Mouse (Mus musculus): ENCODE measurements around the gene Iqschfp.

Gene Iqschfp

GRCm38 (mm10) chr3:67954459-67955065 lies 62.5 kb downstream of the Iqschfp start:
- DNase-seq (ENCODE audit: low spot score): peak; percentile 25

GRCm38 (mm10) chr3:67959672-67960071 lies 67.6 kb downstream of the Iqschfp start:
- DNase-seq (ENCODE audit: low spot score): no peak

GRCm38 (mm10) chr3:67960133-67960532 lies 68.1 kb downstream of the Iqschfp start:
- DNase-seq (ENCODE audit: low spot score): no peak

GRCm38 (mm10) chr3:67960727-67961126 lies 68.7 kb downstream of the Iqschfp start:
- no peak for DNase-seq (ENCODE audit: low spot score)

- no peak for DNase-seq (ENCODE audit: low spot score)
Observed at GRCm38 (mm10) chr3:67961934-67962639, 70.1 kb downstream of the Iqschfp start.

GRCm38 (mm10) chr3:67974340-67974998 lies 82.4 kb downstream of the Iqschfp start:
- DNase-seq (ENCODE audit: low spot score): no peak

- no peak for DNase-seq (ENCODE audit: low spot score)
Observed at GRCm38 (mm10) chr3:67980006-67980405, 88.0 kb downstream of the Iqschfp start.

- DNase-seq (ENCODE audit: low spot score): no peak
Observed at GRCm38 (mm10) chr3:67983329-67983728, 91.3 kb downstream of the Iqschfp start.

- no peak for DNase-seq (ENCODE audit: low spot score)
Observed at GRCm38 (mm10) chr3:68002415-68002814, 110.4 kb downstream of the Iqschfp start.

- no peak for DNase-seq (ENCODE audit: low spot score)
Observed at GRCm38 (mm10) chr3:68012342-68012741, 120.3 kb downstream of the Iqschfp start.

GRCm38 (mm10) chr3:68015786-68016185 lies 123.8 kb downstream of the Iqschfp start:
- no peak for DNase-seq (ENCODE audit: low spot score)

- no peak for DNase-seq (ENCODE audit: low spot score)
Observed at GRCm38 (mm10) chr3:68019401-68019800, 127.4 kb downstream of the Iqschfp start.

- no peak for DNase-seq (ENCODE audit: low spot score)
Observed at GRCm38 (mm10) chr3:68036097-68036496, 144.1 kb downstream of the Iqschfp start.

GRCm38 (mm10) chr3:68042951-68043350 lies 150.9 kb downstream of the Iqschfp start:
- no peak for DNase-seq (ENCODE audit: low spot score)

- DNase-seq (ENCODE audit: low spot score): no peak
Observed at GRCm38 (mm10) chr3:68045475-68046416, 153.7 kb downstream of the Iqschfp start.

GRCm38 (mm10) chr3:68053538-68053937 lies 161.5 kb downstream of the Iqschfp start:
- no peak for DNase-seq (ENCODE audit: low spot score)

GRCm38 (mm10) chr3:68055071-68055470 lies 163.0 kb downstream of the Iqschfp start:
- no peak for DNase-seq (ENCODE audit: low spot score)

- DNase-seq (ENCODE audit: low spot score): peak; percentile 32
Observed at GRCm38 (mm10) chr3:68056373-68057275, 164.6 kb downstream of the Iqschfp start.

GRCm38 (mm10) chr3:68059162-68059800 lies 167.2 kb downstream of the Iqschfp start:
- DNase-seq (ENCODE audit: low spot score): no peak

GRCm38 (mm10) chr3:68064731-68065130 lies 172.7 kb downstream of the Iqschfp start, which contains the start of gene Schip1:
Schip1 (plus strand) TSS chr3:68064802.
- DNase-seq (ENCODE audit: low spot score): peak; percentile 47

Measured in yolk sac, embryonic 10.5 days (tissue).